Mouse (Mus musculus) thymus, postnatal 25 days (tissue): ENCODE data around the gene Rock2.

Experiments
- DNase-seq: peaks from one replicate; pipeline ENCODE4 v3.0.0; 2022

Gene Rock2

GRCm38 (mm10) chr12:16907282-16907846 lies 12.7 kb downstream of the Rock2 start:
- DNase-seq: no peak

GRCm38 (mm10) chr12:16907953-16908648 lies 13.4 kb downstream of the Rock2 start:
- DNase-seq: no peak

- DNase-seq: no peak
These were observed 16.8 kb downstream of the Rock2 start for GRCm38 (mm10) chr12:16911524-16911923.

GRCm38 (mm10) chr12:16912600-16912999 lies 17.9 kb downstream of the Rock2 start:
- DNase-seq: no peak

GRCm38 (mm10) chr12:16920186-16920860 lies 25.6 kb downstream of the Rock2 start:
- DNase-seq: no peak

- DNase-seq: no peak
These were observed 33.2 kb downstream of the Rock2 start for GRCm38 (mm10) chr12:16927889-16928288.

- DNase-seq: no peak
These were observed 39.7 kb downstream of the Rock2 start for GRCm38 (mm10) chr12:16934423-16934822.

GRCm38 (mm10) chr12:16941976-16942375 lies 47.3 kb downstream of the Rock2 start:
- DNase-seq: no peak

GRCm38 (mm10) chr12:16948239-16948638 lies 53.5 kb downstream of the Rock2 start:
- no peak for DNase-seq

- DNase-seq: peak; percentile 16
These were observed 64.2 kb downstream of the Rock2 start for GRCm38 (mm10) chr12:16958851-16959250.

- no peak for DNase-seq
These were observed 68.7 kb downstream of the Rock2 start for GRCm38 (mm10) chr12:16963354-16963753.

GRCm38 (mm10) chr12:16966811-16967210 lies 72.1 kb downstream of the Rock2 start:
- no peak for DNase-seq

- DNase-seq: no peak
These were observed 82.4 kb downstream of the Rock2 start for GRCm38 (mm10) chr12:16977120-16977519.

- no peak for DNase-seq
These were observed 91.1 kb downstream of the Rock2 start for GRCm38 (mm10) chr12:16985778-16986177.

- no peak for DNase-seq
These were observed 96.7 kb downstream of the Rock2 start for GRCm38 (mm10) chr12:16991376-16991775.

GRCm38 (mm10) chr12:16992355-16992754 lies 97.7 kb downstream of the Rock2 start:
- no peak for DNase-seq

GRCm38 (mm10) chr12:16994291-16994690 lies 99.6 kb downstream of the Rock2 start:
- DNase-seq: no peak

- no peak for DNase-seq
These were observed 101.6 kb downstream of the Rock2 start for GRCm38 (mm10) chr12:16996281-16996680.

GRCm38 (mm10) chr12:16996886-16997462 lies 102.3 kb downstream of the Rock2 start:
- DNase-seq: no peak

GRCm38 (mm10) chr12:16999146-16999545 lies 104.5 kb downstream of the Rock2 start:
- DNase-seq: no peak

- peak; percentile 93 for DNase-seq
These were observed 105.2 kb downstream of the Rock2 start, which contains the start of gene Pqlc3 for GRCm38 (mm10) chr12:16999739-17000497. Gene Pqlc3, minus strand, starts transcription at chr12:17000408.

GRCm38 (mm10) chr12:17000628-17001027 lies 105.9 kb downstream of the Rock2 start:
- peak; percentile 36 for DNase-seq

- no peak for DNase-seq
These were observed 106.5 kb downstream of the Rock2 start for GRCm38 (mm10) chr12:17001211-17001610.
